Mouse (Mus musculus) embryonic fibroblast, embryonic 13.5 days (primary cell): ENCODE results near the gene 1190005I06Rik.

Experiments used
- CTCF ChIP-seq: IDR thresholded peaks from 2 replicates; pipeline ENCODE4 v1.5.1; 2011; ENCODE audit warnings: mild to moderate bottlenecking, control low read depth, low read length, moderate library complexity, borderline replicate concordance; ENCODE audit not compliant: insufficient read depth
- POLR2A ChIP-seq: IDR thresholded peaks from 2 replicates; pipeline ENCODE4 v1.6.1; 2011; ENCODE audit warnings: low read depth, mild to moderate bottlenecking, control low read depth, low read length, moderate library complexity

- TF ChIP-seq CTCF (no peak), POLR2A (no peak)
Measured at GRCm38 (mm10) chr8:120686051-120686450, 38.6 kb upstream of the 1190005I06Rik start.
